In genomic region chr12:52001544-52001943, GRCm38 (mm10) we compare ENCODE assay signal across 9 mouse cellular contexts. TPM values are rescaled to one million over a fixed set of nuclear protein-coding genes. Genes with fewer than 3 reads are reported as not detected.
DNase-seq lines count a peak whose midpoint lies in the region; TF ChIP-seq lines count a peak whose summit lies in the region.
"Had no signal": no experiment of that assay in that cellular context is flagged by ENCODE, and none has a peak within 500 bp of the region (broad histone marks: within the 10 kb centered on the region; RNA-seq: fewer than 3 reads in every experiment).

No protein-coding gene starts in this region.

- no peaks in the 10 kb centered on the region for H3K9me3 ChIP-seq in embryonic facial prominence, embryonic 10.5 days
- H3K9me3 ChIP-seq: liver, embryonic 15.5 days had no signal

- intact Hi-C loops in heart, postnatal 14 days (cut with DNase I): loop anchor here (10.0 kb wide), 1 partner anchor 177 kb away; the partner anchor contains the start of gene Hectd1

- no peak for TF ChIP-seq POLR2A in small intestine, adult 2 months (IDR thresholded peaks at IDR 0.05; ENCODE audit: low read depth, low read length)

- no peak overlapping the region for H3K4me3 ChIP-seq in embryonic facial prominence, embryonic 10.5 days
- no peak overlapping the region for H3K4me3 ChIP-seq in small intestine, adult 2 months (ENCODE audit: low read depth, low read length)
- H3K4me3 ChIP-seq: liver, embryonic 15.5 days had no signal

- peaks cover 12% of the 10 kb centered on the region; the same call in 1 of the 2 replicates for H3K4me1 ChIP-seq in embryonic facial prominence, embryonic 10.5 days
- H3K4me1 ChIP-seq in small intestine, adult 2 months (ENCODE audit: control insufficient read depth, insufficient read depth, insufficient read length, low read length): 0 out of 2 replicates have a peak, but pooled peaks cover 2% of the 10 kb centered on the region

- DNase-seq in adrenal gland, adult 18-20 months (ENCODE audit: low spot score in 2 of 2): peak; percentile 30 to 50
- no peak for DNase-seq in adrenal gland, postnatal 4 days (ENCODE audit: low spot score in 2 of 2)
- DNase-seq in adrenal gland, adult 8-10 months: peak; percentile 23
- DNase-seq in embryonic facial prominence, embryonic 10.5 days (ENCODE audit: low spot score): peak; percentile 20
- peak; percentile 41 to 77 for DNase-seq in heart, postnatal 14 days
- DNase-seq in layer of hippocampus, adult 9-11 months: peak; percentile 77
- DNase-seq in mesoderm, embryonic 11.5 days (ENCODE audit: low read depth, low spot score): peak; percentile 63

- H3K27ac ChIP-seq in embryonic facial prominence, embryonic 10.5 days (replicated peaks): no peak overlapping the region
- no peak overlapping the region for H3K27ac ChIP-seq in small intestine, adult 2 months (ENCODE audit: insufficient read depth, low read depth, low read length)
- H3K27ac ChIP-seq: liver, embryonic 15.5 days had no signal

- 36% methylated on average over 4 of the region's 4 CpGs for WGBS in embryonic facial prominence, embryonic 10.5 days
- WGBS in small intestine, adult 2 months: 6% methylated on average over 4 of the region's 4 CpGs

- peak; percentile 23; the same call in 1 of the 2 replicates for TF ChIP-seq CTCF in small intestine, adult 2 months (IDR thresholded peaks at IDR 0.05; ENCODE audit: extremely low read depth, insufficient read length, insufficient replicate concordance, low read depth, low read length)

- no peaks in the 10 kb centered on the region for H3K27me3 ChIP-seq in embryonic facial prominence, embryonic 10.5 days (replicated peaks; ENCODE audit: low read depth, poor library complexity, severe bottlenecking)
- no peaks in the 10 kb centered on the region for H3K27me3 ChIP-seq in small intestine, adult 2 months (ENCODE audit: control insufficient read depth, insufficient read depth, low read length)
- H3K27me3 ChIP-seq: liver, embryonic 15.5 days had no signal

- H3K36me3 ChIP-seq in embryonic facial prominence, embryonic 10.5 days (replicated peaks): peaks cover 40% of the 10 kb centered on the region
- H3K36me3 ChIP-seq in small intestine, adult 2 months (ENCODE audit: control insufficient read depth, insufficient read depth, low read length): peaks cover 26% of the 10 kb centered on the region

RNA-seq across cellular contexts. Expression of gene Dtd2, which starts 4.8 kb away (rescaled TPM):
- 10 to 100 TPM; 11.2 to 18.0 TPM for total RNA-seq in adrenal gland, adult 18-20 months (2021)
- total RNA-seq in adrenal gland, postnatal 4 days (2021): 10 to 100 TPM; 28.6 to 34.3 TPM
- total RNA-seq in adrenal gland, adult 8-10 months (2022): 10 to 100 TPM; 20.1 to 34.0 (median 22.3) TPM
- polyA plus RNA-seq in embryonic facial prominence, embryonic 10.5 days (2016; fragmentation: Nextera tagmentation; extraction: Ambion mirVana): 23.5 and 24.3 TPM in 2 replicates
- total RNA-seq in heart, postnatal 14 days (2021): 1 to 10 TPM; 5.0 TPM
- polyA plus RNA-seq in small intestine, adult 2 months (2012; rRNA removed): 0.96 and 3.9 TPM in 2 replicates

RNA-seq across cellular contexts. Expression of gene Gpr33, which starts 26.3 kb away (rescaled TPM):
- total RNA-seq in adrenal gland, adult 18-20 months (2021): under 1 TPM in 1 of 2 experiments, not detected in 1; 0.22 TPM
- not detected for total RNA-seq in adrenal gland, postnatal 4 days (2021)
- not detected for total RNA-seq in adrenal gland, adult 8-10 months (2022)
- not detected in 2 replicates for polyA plus RNA-seq in embryonic facial prominence, embryonic 10.5 days (2016; fragmentation: Nextera tagmentation; extraction: Ambion mirVana)
- total RNA-seq in heart, postnatal 14 days (2021): not detected
- not detected in 2 replicates for polyA plus RNA-seq in small intestine, adult 2 months (2012; rRNA removed)
- polyA plus RNA-seq: liver, embryonic 15.5 days had no signal

RNA-seq across cellular contexts. Expression of gene Heatr5a, which starts 30.4 kb away (rescaled TPM):
- total RNA-seq in adrenal gland, adult 18-20 months (2021): 10 to 100 TPM; 23.1 to 25.0 TPM
- total RNA-seq in adrenal gland, postnatal 4 days (2021): 10 to 100 TPM; 21.1 to 23.4 TPM
- total RNA-seq in adrenal gland, adult 8-10 months (2022): 10 to 100 TPM; 21.4 to 27.5 (median 26.0) TPM
- 12.2 and 13.7 TPM in 2 replicates for polyA plus RNA-seq in embryonic facial prominence, embryonic 10.5 days (2016; fragmentation: Nextera tagmentation; extraction: Ambion mirVana)
- total RNA-seq in heart, postnatal 14 days (2021): 10 to 100 TPM; 18.0 to 19.8 TPM
- polyA plus RNA-seq in small intestine, adult 2 months (2012; rRNA removed): 45.3 and 66.8 TPM in 2 replicates

Comparison
In these comparisons a context has a peak if more than half of its experiments do, and no peak if none do; other contexts are left out.
1. DNase-seq: peak in adrenal gland, adult 18-20 months (2 of 2), adrenal gland, adult 8-10 months (single experiment), embryonic facial prominence, embryonic 10.5 days (single experiment), heart, postnatal 14 days (2 of 2), layer of hippocampus, adult 9-11 months (single experiment) and mesoderm, embryonic 11.5 days (single experiment); none in adrenal gland, postnatal 4 days (0 of 2).